Mouse (Mus musculus) midbrain, embryonic 16.5 days (tissue): ENCODE measurements around the gene Farsa. TPM values are rescaled to one million over a fixed set of nuclear protein-coding genes. Genes with fewer than 3 reads are reported as not detected.
"Not testable (repeated sequence)": the region's sequence is repeated elsewhere in the genome, so short reads cannot be mapped to it uniquely, and the experiment has no call there.

Source experiments
- ATAC-seq: fragments of 200-750 bp; cut with Nextera tagmentation; 2 replicates; pipeline ENCODE4 v1.8.0; 2017; ENCODE audit warnings: moderate TSS enrichment
- H3K27ac ChIP-seq: fragments of 300-500 bp; sonication (generic); 2 replicates; pipeline ENCODE4 v1.5.1; 2014; ENCODE audit warnings: mild to moderate bottlenecking, low read length, mixed read lengths
- H3K27me3 ChIP-seq: fragments of 300-500 bp; sonication (generic); 2 replicates; pipeline ENCODE4 v1.6.1; 2014; ENCODE audit warnings: low read depth, low read length, mixed read lengths; ENCODE audit not compliant: control insufficient read depth, insufficient read depth
- H3K36me3 ChIP-seq: fragments of 300-500 bp; sonication (generic); 2 replicates; pipeline ENCODE4 v1.6.1; 2014; ENCODE audit warnings: mild to moderate bottlenecking, low read length, moderate library complexity, mixed read lengths; ENCODE audit not compliant: control insufficient read depth, insufficient read depth
- H3K4me1 ChIP-seq: fragments of 300-500 bp; sonication (generic); 2 replicates; pipeline ENCODE4 v1.6.1; 2014; ENCODE audit warnings: mild to moderate bottlenecking, low read length, mixed read lengths; ENCODE audit not compliant: control insufficient read depth, insufficient read depth
- H3K4me2 ChIP-seq: fragments of 300-500 bp; sonication (generic); 2 replicates; pipeline ENCODE4 v1.6.1; 2014; ENCODE audit warnings: mild to moderate bottlenecking, low read length, mixed read lengths
- H3K4me3 ChIP-seq: fragments of 300-500 bp; sonication (generic); 2 replicates; pipeline ENCODE4 v1.5.1; 2014; ENCODE audit warnings: low read depth, mild to moderate bottlenecking, low read length, moderate library complexity, mixed read lengths
- H3K9ac ChIP-seq: fragments of 300-500 bp; sonication (generic); 2 replicates; pipeline ENCODE4 v1.6.1; 2014; ENCODE audit warnings: low read depth, low read length, mixed read lengths
- H3K9me3 ChIP-seq: fragments of 300-500 bp; sonication (generic); replicated peaks from 2 replicates; pipeline ENCODE4 v1.6.1; 2014; ENCODE audit warnings: mild to moderate bottlenecking, low read length, mixed read lengths; ENCODE audit not compliant: control insufficient read depth, poor library complexity, severe bottlenecking
- WGBS: fragments of 180-500 bp; shearing (Covaris S2); extraction: QIAGEN DNeasy Blood & Tissue Kit; methylation state at CpG from one replicate; pipeline ENCODE4 v1.1.7; 2014; 5-methylcytosine and 5-hydroxymethylcytosine counted together
- polyA plus RNA-seq: library from polyadenylated mRNA; unstranded; fragments of >200 nt; fragmentation: Nextera tagmentation; extraction: Ambion mirVana; gene quantifications from 2 replicates; pipeline ENCODE4 v1.2.1, GENCODE M21; 2015

The Farsa gene
- polyA plus RNA-seq, 1 experiment from 2014 or later, result 108 TPM

DNA sequence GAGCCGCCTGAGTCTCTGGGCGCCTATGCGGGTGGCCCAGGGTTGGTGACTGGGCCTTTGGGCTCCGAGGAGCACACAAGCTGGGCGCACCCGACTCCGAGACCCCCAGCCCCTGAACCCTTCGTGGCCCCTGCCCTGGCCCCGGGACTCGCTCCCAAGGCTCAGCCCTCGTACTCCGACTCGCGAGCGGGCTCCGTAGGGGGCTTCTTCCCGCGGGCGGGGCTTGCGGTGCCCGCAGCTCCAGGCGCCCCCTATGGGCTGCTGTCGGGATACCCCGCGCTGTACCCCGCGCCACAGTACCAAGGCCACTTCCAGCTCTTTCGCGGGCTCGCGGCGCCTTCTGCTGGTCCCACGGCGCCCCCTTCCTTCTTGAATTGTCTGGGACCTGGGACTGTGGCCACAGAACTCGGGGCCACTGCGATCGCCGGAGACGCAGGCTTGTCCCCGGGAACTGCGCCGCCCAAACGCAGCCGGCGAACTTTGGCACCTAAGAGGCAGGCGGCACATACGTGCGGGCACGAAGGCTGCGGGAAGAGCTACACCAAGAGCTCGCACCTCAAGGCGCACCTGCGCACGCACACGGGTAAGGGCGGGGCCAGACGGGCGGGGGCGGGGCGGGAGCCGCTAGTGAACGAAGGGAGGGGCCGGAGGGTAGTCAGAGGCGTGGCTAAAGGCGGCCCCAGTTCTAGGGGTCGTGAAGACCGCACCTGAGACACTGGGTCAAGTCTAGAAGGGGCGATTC lies 46.3 kb downstream of the Farsa start:
- H3K9me3 ChIP-seq, result no peaks in the 10 kb centered on the region
- no peaks in the 10 kb centered on the region; the same call in 1 of the 2 replicates for H3K27me3 ChIP-seq
- no peak overlapping the region for H3K27ac ChIP-seq
- H3K4me1 ChIP-seq, result peaks cover 11% of the 10 kb centered on the region
- H3K36me3 ChIP-seq, result no peaks in the 10 kb centered on the region
- peak overlapping the region; percentile 48 for H3K4me3 ChIP-seq
- under 1% methylated on average over 65 of the region's 68 CpGs for WGBS
- ATAC-seq, result peak; percentile 87
- peak overlapping the region; percentile 40 for H3K9ac ChIP-seq
- H3K4me2 ChIP-seq, result peak overlapping the region; percentile 95

DNA sequence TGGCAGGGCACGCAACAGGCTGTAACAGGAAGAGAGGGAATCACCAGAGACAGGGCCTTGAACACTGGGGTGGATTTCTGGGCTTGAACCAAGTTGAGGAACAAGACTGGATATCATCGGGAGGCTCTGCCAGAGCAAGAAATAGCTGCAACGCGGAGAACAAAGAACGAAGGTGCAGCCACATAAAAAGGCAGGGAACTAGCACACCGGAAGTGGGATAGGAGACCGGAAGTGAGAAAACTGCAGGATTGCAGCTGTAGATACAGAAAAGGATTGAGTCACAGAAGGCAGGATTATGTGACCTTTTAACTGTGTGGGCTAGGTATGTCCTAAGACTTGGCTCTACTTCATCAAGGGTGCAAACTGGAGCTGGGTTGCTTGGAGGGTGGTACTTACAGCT lies 47.6 kb downstream of the Farsa start:
- ATAC-seq, result no peak
- no peaks in the 10 kb centered on the region; the same call in 1 of the 2 replicates for H3K27me3 ChIP-seq
- H3K9ac ChIP-seq, result no peak overlapping the region
- WGBS, result 92% methylated on average over 7 of the region's 7 CpGs
- no peaks in the 10 kb centered on the region for H3K36me3 ChIP-seq
- no peak overlapping the region for H3K27ac ChIP-seq
- no peak overlapping the region for H3K4me3 ChIP-seq
- H3K4me1 ChIP-seq, result peaks cover 11% of the 10 kb centered on the region
- no peak overlapping the region for H3K4me2 ChIP-seq
- H3K9me3 ChIP-seq, result no peaks in the 10 kb centered on the region

- Histone ChIP-seq H3K9ac (no peak overlapping the region), H3K27ac (no peak overlapping the region), H3K4me3 (no peak overlapping the region), H3K36me3 (peaks cover 13% of the 10 kb centered on the region), H3K9me3 (no peaks in the 10 kb centered on the region), H3K27me3 (peaks cover 5% of the 10 kb centered on the region; the same call in 1 of the 2 replicates), H3K4me2 (no peak overlapping the region), H3K4me1 (peaks cover 11% of the 10 kb centered on the region)
- 89% methylated on average over 9 of the region's 9 CpGs for WGBS
- ATAC-seq, result no peak
Measured at GRCm38 (mm10) chr8:84907037-84907436, 50.2 kb downstream of the Farsa start.

- no peaks in the 10 kb centered on the region for H3K9me3 ChIP-seq
- no peak overlapping the region for H3K4me3 ChIP-seq
- no peak overlapping the region for H3K27ac ChIP-seq
- peaks cover 18% of the 10 kb centered on the region for H3K36me3 ChIP-seq
- WGBS, result 76% methylated on average over 8 of the region's 8 CpGs
- no peak for ATAC-seq
- peaks cover 11% of the 10 kb centered on the region for H3K4me1 ChIP-seq
- no peak overlapping the region for H3K4me2 ChIP-seq
- H3K9ac ChIP-seq, result no peak overlapping the region
- peaks cover 9% of the 10 kb centered on the region; the same call in 1 of the 2 replicates for H3K27me3 ChIP-seq
Measured at GRCm38 (mm10) chr8:84907493-84907892, 50.7 kb downstream of the Farsa start.

- ATAC-seq, result not testable (repeated sequence)
Measured at GRCm38 (mm10) chr8:84907979-84908378, 51.2 kb downstream of the Farsa start.

GRCm38 (mm10) chr8:84908421-84909161 lies 51.8 kb downstream of the Farsa start, which contains the start of gene Dnase2a:
Dnase2a (plus strand) TSS chr8:84908560.
- peak within 1 kb of the TSS; percentile 29 for H3K4me3 ChIP-seq
- H3K27ac ChIP-seq, result no peak within 1 kb of the TSS
- no peaks in the 10 kb centered on the region for H3K9me3 ChIP-seq
- peaks cover 27% of the 10 kb centered on the region for H3K36me3 ChIP-seq
- peak; percentile 59 for ATAC-seq
- peak within 1 kb of the TSS; percentile 52 for H3K4me2 ChIP-seq
- H3K4me1 ChIP-seq, result peaks cover 2% of the 10 kb centered on the region
- H3K27me3 ChIP-seq, result peaks cover 9% of the 10 kb centered on the region; the same call in 1 of the 2 replicates
- under 1% methylated on average over 45 of the region's 45 CpGs for WGBS
- H3K9ac ChIP-seq, result peak within 1 kb of the TSS; percentile 48

More at GRCm38 (mm10) chr8:84907979-84908378, 51.2 kb downstream of the Farsa start:
- not testable (repeated sequence) for H3K27me3 ChIP-seq, H3K27ac ChIP-seq, H3K9ac ChIP-seq, H3K9me3 ChIP-seq, H3K4me1 ChIP-seq
- H3K4me3 ChIP-seq, result peak overlapping the region; percentile 29
- peaks cover 23% of the 10 kb centered on the region for H3K36me3 ChIP-seq
- peak overlapping the region; percentile 52 for H3K4me2 ChIP-seq
- WGBS, result 35% methylated on average over 6 of the region's 7 CpGs

DNA sequence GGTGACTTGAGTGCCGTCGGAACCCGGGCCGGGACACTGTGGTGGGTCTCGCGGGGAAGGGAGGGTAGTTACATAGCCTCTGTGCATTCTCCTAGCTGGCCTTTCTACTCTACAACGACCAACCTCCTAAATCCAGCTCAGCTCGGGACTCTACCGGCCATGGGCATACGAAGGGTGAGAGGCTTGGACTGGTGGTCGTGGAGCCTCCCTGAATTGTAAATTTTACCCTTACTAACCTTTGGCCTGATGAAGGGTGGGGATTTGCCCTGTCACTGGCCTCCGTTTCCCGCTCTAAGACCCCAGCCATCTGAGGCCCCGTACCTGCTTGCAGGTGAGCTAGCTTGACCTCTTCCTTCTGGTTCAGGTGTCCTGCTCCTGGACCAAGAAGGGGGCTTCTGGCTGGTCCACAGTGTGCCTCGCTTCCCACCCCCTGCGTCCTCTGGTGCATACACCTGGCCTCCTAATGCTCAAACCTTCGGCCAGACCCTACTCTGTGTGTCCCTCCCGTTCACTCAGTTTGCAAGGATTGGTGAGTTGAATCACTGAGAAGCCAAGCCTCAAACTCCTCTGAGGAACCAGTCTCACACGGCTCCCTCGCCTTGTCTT lies 52.5 kb downstream of the Farsa start:
- H3K4me3 ChIP-seq, result peak overlapping the region; percentile 29; the same call in 1 of the 2 replicates
- peak overlapping the region; percentile 52 for H3K4me2 ChIP-seq
- H3K27me3 ChIP-seq, result peaks cover 11% of the 10 kb centered on the region; the same call in 1 of the 2 replicates
- H3K9ac ChIP-seq, result 0 out of 2 replicates have a peak overlapping the region, but pooled peaks have one; percentile 38
- H3K36me3 ChIP-seq, result peaks cover 27% of the 10 kb centered on the region
- 50% methylated on average over 20 of the region's 20 CpGs for WGBS
- H3K4me1 ChIP-seq, result peaks cover 2% of the 10 kb centered on the region; the same call in 1 of the 2 replicates
- no peak overlapping the region for H3K27ac ChIP-seq
- H3K9me3 ChIP-seq, result no peaks in the 10 kb centered on the region
- ATAC-seq, result no peak; the same call in none of the 2 replicates

DNA sequence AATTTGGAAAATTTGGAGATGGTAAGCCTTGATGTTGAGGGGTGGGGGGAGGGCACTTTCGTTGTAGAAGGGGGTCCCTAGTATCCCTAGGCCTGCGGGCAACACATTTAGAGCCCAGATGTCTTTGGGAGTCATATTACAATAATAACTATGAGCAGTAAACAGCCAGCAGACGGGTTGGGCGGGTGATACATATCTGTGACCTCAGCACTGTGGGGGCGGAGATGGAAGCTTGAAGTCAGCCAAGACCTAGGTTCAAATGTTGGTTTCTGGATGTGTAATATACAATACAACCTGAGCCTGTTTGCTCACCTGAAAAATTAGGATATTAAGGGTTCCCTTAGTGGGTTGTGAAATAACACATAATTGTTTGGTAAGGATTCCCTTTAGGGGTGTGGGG lies 53.2 kb downstream of the Farsa start:
- Histone ChIP-seq H3K9ac (no peak overlapping the region), H3K4me1 (peaks cover 2% of the 10 kb centered on the region; the same call in 1 of the 2 replicates), H3K4me2 (no peak overlapping the region), H3K4me3 (no peak overlapping the region), H3K9me3 (no peaks in the 10 kb centered on the region), H3K36me3 (peaks cover 27% of the 10 kb centered on the region), H3K27ac (no peak overlapping the region), H3K27me3 (peaks cover 11% of the 10 kb centered on the region; the same call in 1 of the 2 replicates)
- ATAC-seq, result no peak
- 90% methylated on average over 5 of the region's 5 CpGs for WGBS
